Mouse (Mus musculus): ENCODE results near the gene Smurf1. TPM values are rescaled to one million over a fixed set of nuclear protein-coding genes. Genes with fewer than 3 reads are reported as not detected.

Gene Smurf1
- total RNA-seq, 2 experiments from 2014 or later: 20.6 to 23.4 TPM

DNA sequence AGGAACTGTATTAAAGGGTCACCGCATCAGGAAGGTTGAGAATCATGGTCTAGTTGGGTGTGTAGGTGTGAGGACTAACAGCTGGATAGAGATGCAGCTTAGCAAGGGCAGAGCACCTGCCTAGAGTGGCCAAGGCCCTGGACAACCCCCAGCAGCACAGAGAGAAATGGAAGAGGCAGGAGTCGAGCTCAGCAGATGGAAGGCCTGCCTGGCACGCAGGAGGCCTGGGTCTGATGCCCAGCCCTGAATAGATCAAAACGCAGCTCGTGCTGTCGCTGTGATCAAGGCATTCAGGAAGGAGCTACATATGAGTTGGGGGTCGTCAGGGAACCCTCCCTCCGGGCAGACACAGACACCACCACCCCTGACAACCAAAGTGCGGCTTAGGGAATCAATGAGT, 7.4 kb downstream of the Smurf1 start:
- no peak for DNase-seq

DNA sequence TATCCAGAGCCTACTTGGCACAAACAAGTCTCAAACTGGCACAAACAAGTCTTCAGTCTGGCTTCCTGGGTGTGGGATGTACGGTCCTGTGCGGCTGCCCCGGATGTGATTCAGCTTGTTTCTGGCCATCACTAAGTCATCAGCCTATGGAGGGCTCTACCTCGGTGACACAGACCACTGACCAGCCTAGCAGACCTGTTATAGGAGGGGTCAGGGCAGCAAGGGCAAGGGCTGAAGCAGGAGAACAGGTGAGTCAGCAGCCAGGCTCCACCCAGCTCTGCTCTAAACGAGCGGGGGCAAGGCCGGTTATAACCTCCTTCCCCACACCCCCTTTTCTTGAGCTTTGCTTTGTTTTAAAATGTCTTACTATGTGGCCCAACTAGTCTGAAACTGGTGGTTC, 11.2 kb downstream of the Smurf1 start:
- no peak for DNase-seq

DNA sequence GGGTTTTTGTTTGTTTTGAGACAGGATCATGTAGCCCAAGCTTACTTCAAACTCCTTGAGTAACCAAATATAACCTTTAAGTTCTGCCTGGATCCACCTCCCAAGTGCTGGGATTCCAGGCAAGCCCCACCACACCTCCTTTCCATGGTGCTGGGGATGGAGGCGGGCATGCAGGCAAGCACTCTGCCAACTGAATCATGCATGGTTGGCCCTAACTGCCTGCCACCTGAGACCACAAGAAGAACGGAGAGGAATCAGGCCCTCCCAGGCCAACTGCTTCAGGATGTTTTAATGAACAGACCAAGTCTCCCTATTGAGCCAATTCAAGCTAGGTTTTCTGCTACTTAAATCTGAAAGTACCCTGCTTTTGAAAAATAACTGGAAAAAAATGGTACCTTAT, 13.1 kb downstream of the Smurf1 start:
- no peak for DNase-seq

DNA sequence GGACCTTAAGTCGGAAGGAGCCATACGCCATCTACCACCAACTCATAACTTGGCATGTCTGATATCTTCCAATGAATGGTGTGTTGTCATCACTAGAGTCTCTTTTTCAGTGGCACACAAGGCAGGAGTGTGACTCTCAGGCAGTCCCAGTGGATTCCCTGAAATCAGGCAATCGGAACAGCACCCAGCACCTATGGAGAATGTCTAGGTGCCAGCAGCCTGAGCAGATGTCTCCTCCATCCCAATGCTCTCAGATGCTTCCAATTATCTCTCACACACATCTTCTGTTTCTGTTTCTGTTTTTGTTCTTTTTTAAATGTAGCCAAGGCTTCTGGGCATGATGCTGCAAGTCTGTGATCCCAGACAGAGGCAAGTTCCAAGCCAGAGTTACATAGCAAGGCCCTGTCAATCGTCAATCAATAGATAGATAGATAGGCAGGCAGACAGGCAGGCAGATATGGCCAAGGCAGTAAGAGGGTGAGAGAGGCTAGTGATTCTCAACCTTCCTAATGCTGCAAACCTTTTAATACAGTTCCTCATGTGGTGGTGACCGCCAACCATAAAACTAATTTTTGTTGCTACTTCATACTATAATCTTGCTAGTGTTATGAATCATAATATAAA, 15.1 kb downstream of the Smurf1 start:
- DNase-seq: no peak

DNA sequence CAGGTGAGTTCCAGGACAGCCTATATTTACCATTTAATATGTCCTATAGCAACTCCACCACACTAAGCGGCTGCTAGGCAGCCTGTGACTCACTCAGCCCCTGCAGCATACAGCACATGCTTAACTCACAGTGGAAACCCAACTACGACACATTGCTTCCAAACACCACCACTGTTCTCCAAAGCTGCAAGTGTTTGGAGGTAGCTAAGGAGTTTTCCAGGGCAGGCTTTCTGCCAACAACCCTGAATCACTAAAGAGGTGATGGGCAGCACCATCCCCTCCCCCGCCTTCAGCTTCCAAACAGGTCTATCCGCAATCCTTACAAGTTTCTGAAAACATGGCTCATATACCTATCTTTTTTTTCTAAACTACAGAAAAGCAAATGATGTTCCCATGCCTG, 15.8 kb downstream of the Smurf1 start:
- no peak for DNase-seq

DNA sequence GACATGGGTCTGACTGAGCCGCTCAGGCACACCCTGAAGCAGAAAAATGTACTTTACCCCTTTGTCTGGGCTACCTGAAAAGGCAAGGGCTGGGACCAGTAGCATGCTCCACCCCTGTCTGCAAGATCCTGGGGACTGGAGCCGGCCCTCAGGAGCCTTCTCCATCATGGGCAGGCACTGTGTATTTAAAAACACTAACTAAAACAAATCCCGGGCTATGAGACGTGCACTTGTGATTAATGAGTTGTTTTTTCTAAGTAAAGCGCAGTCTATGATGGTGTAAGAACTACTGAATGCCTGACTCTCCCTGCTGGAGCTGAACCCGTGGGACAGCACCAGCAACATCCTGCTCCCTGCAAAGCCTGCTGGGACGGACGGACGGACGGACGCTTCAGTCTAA, 17.2 kb downstream of the Smurf1 start:
- no peak for DNase-seq

DNA sequence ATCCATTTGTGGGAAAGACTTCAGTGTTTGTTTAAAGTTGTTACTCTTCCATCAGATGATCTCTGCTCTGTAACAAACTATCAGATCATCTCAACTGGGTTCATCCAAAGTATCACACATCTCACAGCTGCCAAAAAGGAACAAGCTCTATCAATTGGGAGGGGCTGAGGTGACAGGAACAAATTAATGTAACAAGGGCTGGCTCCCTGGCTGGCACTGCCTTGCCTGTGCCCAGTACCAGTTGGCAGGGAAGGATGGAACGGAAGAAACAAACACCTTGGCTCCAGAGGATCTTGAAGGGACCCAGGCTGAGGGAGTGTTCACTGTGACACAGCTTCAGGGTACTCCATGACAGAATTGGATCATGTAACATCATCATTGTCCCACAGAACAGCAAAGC, 17.6 kb downstream of the Smurf1 start:
- no peak for DNase-seq

DNA sequence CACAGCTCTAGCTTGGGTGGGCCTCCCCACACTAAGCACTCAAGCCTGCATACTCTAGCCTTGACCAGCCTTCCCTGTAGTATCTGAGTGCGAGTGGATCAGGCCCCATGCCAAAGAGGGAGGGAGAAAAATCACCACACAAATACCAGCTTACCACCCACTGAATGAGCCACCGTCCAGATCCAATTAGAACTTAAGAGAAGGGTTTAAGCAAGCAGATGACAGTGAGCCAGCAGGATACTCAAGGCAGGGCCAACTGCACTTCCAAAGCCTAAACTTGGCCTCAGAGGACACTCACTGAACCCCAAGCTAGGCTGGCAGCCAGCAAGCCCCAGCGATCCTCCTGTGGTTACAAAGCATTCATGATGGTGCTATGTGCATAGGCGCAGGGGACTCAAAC, 19.6 kb downstream of the Smurf1 start:
- DNase-seq: peak; percentile 81

DNA sequence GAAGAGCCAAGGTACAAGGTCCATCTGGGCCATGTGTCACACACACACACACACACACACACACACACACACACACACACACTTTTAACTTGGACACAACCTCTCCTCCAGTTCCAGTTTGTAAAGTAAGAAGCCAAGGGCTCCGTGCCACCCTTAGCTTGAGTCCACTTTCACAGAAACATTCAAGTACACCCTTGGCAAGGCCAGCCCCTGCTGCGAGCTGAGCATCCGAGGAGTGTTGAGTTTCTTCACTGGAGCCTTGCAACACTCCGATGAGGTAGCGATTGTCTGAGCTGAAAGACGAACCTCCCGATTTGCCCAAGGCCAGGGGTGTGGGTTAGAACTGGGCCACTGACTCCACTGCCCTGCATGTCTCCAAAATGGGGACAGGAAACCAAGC, 20.7 kb downstream of the Smurf1 start:
- DNase-seq: peak; percentile 63

DNA sequence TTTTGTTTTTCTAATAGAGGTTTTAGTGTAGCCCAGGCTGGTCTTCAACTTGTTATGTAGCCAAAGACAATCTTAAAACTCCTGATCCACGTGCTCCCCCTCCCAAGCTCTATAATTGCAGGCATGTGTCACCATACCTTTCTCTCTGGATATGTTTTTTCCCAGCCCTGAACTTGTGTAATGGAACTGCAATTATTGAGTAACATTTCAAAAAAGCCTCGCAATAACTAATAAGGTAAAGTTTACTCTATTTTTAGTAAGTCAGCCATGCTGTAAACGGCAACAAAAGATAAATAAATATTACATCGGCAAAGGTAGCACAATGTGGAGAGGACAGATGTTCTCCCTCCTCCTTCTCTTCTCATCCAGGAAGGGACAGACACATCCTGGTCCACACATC, 21.3 kb downstream of the Smurf1 start:
- DNase-seq: no peak

DNA sequence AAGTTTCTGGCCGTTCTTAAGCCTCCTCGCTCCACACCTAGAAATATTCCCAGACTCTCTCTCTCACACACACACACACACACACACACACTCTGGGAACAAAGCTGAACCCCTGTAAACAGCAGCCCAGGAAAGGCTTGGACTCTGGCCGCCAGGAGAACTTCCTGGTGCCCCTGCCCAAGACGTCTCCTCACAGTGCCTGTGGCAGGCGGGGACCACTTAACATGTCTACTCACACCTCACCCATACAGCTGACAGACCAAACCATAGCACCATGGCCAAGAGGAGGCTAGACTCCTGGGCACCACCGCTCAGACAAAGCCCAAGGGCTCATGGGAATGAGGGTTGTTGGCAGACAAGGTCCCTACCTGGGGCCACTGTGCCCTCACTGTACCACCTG, 22.3 kb downstream of the Smurf1 start:
- DNase-seq: no peak

DNA sequence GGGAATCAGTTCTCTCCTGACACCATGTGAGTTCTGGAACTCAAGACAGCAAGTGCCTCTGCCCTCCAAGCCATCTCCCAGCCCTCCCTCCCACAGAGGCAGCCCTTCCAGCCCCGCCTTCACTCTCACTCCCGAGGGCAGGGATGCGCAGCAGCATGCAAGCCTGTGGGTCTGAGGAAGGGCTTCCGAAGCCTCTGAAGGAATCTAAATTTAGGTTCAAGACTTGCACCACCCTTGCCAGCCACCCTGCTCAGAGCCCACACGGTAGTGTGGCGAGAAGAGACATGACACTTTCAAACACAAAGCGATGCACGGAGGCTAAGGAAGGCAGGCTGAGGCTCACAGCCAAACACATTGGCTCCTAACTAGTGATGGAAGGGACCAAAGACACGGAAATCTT, 23.2 kb downstream of the Smurf1 start:
- DNase-seq: no peak

DNA sequence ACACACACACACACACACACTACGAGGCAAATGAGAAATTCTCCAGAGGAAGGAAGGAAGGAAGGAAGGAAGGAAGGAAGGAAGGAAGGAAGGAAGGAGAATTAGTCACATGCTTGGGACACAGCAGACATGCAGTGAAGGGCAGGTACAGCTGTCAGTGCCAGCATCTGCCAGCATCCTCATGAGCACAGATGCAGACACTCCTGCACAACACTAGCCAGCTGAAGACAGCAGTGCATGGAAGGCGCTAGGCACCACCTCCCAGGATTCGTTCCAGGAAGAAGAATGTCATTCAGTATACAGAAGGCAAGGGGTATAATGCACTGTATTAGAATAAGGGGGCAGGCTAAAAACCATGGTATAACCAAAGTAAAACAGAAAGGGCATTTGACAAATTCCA, 24.7 kb downstream of the Smurf1 start:
- no peak for DNase-seq

DNA sequence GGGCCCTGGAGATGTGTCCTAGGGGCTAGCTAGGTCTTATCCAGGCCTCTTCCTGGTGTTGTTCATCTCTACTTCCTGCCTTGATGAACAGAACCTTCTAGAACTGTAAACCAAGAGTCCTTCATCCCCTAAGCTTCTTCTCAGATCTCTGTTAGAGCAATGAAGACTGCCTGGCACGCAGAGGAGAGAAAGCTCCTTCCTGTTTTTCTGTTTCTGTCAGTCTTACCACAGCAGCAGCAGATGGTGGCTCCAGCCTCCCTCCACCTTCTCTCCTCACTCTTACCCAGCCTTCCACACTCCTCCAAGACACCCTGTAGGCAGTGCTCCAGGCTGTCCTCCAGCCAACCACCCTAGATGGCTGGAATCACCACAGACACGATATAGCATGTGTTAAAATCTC, 28.3 kb downstream of the Smurf1 start:
- no peak for DNase-seq

DNA sequence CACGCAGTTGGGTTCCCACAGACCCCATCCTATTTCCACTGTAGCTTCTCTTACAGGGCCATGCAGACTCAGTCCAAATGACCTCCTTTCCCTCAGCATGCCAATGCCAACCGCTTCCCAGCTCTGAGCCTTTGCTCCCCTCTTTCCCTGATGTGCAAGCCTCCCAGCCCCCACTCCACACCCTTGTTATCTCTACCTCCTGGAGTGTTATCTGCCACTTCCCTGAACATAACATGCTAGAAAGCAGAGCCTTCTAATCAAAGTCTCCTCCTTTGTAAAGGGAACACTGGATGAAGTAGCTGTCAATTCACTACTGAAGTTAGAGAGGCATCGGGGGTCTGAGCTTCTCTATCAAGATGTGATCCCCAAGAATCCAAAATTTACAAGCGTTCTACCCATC, 32.2 kb downstream of the Smurf1 start:
- no peak for DNase-seq

DNA sequence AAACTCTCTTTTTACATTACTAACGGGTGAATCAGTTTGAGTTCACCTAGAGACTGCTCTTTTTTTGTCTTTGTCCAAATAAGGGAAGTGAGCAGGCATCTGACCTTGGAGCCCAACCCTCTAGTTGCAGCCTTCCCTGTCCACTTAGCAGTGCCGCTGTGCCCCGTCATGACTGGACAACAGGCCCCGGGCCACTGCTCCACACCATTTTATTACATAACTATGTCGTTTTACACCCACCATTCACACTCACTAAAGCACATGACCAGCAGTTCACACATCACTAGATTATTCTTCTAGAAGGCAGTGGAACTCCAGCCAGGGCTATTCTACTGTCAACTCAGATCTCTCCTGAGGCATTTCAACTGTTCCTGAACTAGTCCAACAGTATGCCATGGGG, 33.8 kb downstream of the Smurf1 start:
- peak; percentile 37 for DNase-seq

DNA sequence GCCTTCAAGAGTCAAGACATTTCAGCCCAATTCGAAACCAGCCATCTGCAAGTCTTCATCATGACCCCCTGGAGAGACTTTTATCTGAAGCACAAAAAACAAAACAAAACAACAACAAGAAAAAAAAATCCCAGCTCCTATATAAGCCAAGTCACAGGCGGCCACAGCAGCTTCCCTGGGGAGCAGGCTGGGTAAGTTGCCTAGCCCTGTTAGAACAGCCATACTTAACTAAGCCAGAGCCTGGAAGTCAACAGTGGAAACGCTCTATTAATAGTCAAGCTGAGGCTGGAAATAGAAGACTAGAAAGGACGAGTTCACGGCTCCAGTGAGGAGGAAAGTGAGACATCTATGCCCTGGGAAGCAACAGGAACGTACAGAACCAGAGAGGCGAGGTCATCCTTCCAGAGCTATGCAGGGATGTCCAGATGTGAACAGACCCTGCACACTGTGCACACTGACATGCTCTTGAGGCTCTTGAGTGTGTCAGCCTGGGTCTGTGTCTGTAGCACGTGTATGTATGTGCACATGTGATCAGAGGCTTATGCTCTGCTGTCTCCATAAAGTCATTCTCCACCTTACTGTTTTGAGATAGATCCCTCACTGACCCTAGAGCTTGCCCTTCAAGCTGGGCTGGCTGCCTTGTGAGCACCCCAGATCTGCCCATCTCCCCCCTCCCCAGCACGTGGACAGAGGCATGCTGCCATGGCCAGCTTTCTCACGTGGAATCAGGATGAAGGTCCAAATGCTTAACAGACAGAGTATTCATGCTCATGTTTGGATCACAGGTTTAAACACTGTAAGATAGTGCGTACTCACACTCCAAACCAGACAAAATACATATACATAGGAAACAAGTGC, 36.6 kb downstream of the Smurf1 start:
- DNase-seq: peak; percentile 55

DNA sequence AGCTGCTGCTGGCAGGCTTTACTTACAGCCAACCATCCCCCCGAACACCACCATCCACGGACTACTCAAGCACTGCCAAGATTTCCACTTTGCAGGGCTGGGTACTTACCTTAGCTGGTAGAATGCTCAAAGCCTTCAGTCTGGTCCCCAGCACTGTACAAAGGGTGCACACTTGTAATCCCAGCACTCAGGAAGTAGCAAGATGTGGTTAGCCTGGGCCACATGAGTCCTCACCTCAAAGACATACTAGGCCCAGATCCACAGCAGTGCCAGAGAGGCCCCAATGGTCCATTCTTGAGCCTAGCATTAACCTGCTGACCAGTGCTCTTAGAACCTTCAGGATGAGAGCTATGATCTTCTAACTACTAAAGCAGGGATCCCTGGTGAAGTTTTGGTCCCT, 39.4 kb downstream of the Smurf1 start:
- no peak for DNase-seq

DNA sequence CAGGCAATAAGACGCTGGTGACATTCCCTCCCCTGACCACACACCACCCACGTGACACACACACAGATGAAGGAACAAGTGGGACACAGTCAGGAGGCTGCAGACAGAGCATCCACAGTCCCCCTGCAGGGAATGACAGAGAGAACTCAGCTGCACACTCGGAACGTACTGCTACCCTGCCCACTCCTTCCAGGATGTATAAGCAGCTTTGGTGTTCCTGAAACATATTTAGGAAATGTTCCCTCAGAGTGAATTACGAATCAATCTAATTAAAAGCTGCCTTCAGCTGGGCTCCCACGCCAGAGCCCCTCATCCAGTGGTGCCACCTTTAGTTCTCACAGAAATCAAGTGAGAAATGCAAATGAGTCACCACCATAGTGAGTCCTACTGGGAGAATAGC, 42.3 kb downstream of the Smurf1 start:
- DNase-seq: no peak

DNA sequence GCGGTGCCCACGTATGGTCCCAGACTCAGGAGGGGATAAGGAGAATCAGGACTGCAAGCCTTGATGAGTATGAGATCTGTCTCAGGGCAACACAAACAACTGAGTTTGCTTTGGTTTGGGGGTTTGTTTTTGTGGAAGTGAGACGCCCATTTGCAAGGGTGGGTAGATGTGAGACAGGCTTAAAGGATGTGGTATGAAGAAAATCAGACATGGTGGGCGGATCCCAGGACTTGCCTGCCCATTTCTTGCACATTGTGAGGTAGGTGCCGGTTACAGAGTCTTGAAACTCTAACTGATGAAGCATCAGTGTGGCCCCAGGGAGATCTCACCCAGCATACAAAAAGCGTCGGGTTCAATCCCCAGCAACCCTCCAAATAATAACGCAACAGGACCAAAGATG, 45.9 kb downstream of the Smurf1 start:
- no peak for DNase-seq

DNA sequence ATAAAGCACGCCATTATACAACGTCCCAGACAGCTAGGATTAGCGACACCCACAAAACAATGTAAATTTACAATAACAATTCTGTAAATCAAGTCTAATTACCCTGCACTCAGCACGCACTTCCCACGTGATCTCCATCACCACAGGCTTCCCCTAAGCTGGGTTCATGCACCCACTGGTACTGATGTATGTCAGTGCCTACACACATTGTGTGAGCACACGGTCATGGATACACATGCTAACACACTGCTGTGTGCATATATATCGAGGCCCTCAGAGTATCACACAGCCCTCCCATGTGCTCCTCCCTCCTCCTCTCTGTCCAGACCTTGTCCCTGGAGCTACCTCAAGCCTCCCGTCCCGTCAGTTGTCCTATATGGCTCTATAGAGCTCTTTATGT, 46.5 kb downstream of the Smurf1 start:
- DNase-seq: no peak

DNA sequence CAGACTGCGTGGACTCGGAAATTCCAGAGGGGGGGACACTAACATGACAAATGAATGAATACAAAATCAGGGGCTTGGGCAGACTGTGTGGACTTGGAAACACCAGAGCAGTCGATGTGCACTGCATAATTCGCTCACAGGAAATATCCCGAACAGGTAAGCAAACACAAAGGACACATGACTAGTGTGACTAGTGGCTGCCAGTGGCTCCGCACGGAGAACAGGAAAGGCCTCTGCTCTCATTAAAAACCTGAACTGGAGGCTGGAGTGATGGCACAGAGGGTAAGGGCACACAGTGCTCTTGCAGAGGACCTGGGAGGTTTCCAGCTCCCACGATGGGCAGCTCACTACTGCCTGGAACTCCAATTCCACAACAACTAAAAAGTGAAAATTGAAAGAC, 47.4 kb downstream of the Smurf1 start:
- no peak for DNase-seq

DNA sequence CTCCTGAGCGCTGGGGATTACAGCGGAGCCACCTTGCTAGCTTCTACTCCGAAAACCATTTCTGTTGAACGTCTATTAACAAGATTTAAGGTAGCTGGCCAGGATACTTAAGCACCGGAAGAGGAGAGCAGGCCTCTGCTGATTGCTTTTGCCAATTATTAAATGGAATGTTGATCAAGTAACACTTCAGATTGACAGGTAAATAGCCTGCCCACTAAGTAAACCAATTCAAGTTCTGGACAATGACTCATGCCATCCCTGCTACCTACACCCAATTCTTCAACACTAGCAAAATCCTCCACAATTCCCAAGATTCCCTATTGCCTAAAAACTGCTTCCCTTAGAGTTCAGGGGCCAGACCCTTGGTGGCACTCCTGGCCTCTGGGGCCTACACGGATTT, 48.5 kb downstream of the Smurf1 start:
- DNase-seq: no peak

DNA sequence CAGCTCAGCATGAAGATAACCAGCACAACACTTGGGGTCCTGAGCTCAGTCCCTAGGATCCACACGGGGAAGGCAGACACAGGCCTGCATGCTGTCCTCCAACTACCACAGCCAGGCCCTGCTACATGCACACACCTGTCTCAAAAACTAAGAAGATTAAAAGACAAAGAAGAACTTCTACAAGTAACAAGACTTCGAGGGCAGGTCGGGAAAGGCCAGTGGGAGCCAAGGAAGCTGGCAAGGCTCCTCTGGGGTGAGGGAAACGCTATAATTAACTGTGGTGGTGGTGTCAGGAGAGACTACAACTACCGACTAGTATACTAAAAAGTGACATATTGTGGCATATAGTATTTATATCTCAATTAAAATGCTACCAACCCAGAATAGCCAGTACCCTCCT, 49.8 kb downstream of the Smurf1 start:
- DNase-seq: no peak
